Mouse (Mus musculus): Measurements from ENCODE around the gene Pcx.
"Not testable (repeated sequence)": the region's sequence is repeated elsewhere in the genome, so short reads cannot be mapped to it uniquely, and the experiment has no call there.

The Pcx gene

DNA sequence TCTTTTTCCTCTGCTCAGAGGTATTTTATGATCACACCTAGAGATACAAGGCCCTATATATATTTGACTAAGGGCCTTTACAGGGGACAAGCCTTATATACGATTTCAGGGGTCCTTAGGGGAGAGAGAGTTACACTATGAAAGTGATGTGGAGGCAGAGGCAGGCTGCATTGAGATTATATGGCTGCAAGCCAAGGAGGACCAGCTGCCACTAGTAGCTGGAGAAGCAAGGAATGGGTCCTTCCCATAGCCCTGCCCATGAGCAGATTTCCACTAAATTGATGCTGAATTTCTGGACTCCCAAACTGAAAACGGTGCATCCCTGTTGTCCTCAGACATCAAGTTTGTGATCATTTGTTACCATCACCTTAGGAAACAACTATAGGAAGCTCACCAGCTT lies 73.6 kb downstream of the Pcx start:
- DNase-seq (ENCODE audit: low read depth, low spot score): no peak

DNA sequence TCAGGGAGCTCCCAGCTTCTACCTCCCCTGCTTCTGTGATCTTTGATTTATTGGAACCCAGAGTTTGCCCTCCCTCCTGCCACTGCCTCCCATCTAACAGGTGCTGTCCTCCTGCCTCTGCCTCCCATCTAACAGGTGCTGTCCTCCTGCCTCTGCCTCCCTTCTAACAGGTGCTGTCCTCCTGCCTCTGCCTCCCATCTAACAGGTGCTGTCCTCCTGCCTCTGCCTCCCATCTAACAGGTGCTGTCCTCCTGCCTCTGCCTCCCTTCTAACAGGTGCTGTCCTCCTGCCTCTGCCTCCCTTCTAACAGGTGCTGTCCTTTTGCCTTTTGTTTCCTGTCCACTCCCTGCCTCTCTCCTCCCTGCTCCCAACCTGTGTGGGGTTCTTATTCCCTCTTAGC lies 76.5 kb downstream of the Pcx start:
- DNase-seq (ENCODE audit: low read depth, low spot score): not testable (repeated sequence)

DNA sequence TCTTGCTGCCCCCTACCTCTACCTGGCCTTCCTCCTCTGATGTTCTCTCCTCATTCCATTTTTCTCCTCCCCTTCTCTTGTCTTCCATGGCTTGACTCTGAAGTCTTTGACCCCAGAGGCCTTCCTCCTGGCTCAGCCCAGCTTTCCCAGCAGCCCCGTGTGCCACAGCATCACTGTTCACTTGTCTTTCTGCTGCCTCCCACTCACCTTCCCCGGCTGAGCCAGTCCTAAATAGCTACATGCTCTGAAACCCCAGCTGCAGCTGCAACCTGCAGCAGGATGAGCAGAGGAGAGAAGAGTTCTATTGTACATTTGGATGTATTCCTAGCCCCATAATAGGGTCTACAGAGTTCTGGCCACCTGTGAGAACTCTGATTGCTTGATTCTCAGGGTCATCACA lies 77.2 kb downstream of the Pcx start:
- no peak for DNase-seq (ENCODE audit: low read depth, low spot score)

DNA sequence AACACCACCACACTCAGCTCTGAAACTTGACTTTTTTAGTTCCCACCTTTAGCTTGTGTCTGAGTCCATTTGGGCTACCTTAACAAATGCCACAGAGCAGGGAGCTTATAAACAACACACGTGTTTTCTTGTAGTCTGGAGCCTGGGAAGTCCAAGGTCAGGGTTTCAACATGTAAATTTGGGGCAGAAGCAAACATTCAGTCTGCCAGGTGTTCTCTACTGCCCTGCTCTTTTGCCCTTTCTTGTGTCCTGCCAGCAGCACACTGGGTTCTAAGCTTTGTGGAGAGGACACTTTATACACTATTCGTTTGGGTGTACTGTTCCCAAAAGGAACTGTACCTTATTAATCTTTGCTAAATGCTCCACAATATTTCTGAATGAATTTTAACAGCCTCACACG lies 78.2 kb downstream of the Pcx start:
- no peak for DNase-seq (ENCODE audit: low read depth, low spot score)

DNA sequence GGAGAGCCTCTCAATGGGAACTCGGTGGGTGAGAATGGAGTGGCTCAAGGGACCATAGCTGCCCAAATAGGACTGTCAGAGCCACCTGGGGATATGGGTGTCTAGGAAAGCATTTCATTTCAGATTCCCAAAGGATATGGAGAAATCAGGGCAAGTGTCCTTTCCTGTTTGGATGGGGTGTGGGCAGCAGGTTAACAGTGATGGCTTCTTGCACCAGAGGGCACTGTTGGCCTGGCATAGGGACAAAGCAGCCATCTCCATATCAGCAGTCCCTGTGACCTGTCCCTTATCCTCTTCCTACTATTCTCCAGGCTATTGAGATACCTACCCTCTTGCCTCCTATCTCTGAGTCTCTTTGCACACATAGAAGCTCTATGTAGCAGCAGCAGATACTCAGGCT lies 78.8 kb downstream of the Pcx start:
- no peak for DNase-seq (ENCODE audit: low read depth, low spot score)

DNA sequence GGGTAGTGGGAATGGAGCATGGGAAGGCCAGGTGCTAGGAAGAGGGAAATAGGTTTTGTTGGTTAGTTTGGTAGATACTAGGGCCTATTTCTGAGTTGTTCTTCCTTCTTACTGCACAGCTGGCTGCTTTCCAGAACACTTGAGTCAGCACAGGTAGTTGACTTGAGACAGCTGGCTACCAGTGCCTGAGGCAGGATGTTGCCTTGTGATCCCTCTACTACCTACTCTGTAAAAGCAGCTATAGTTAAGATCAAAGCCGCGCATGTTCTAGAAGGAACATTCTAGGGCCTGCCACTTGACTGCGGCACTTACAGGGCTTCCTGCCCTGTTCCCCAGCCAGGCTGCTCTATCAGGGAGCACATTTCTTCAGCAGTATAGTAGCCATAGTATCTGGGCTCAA lies 79.8 kb downstream of the Pcx start:
- DNase-seq (ENCODE audit: low read depth, low spot score): no peak

DNA sequence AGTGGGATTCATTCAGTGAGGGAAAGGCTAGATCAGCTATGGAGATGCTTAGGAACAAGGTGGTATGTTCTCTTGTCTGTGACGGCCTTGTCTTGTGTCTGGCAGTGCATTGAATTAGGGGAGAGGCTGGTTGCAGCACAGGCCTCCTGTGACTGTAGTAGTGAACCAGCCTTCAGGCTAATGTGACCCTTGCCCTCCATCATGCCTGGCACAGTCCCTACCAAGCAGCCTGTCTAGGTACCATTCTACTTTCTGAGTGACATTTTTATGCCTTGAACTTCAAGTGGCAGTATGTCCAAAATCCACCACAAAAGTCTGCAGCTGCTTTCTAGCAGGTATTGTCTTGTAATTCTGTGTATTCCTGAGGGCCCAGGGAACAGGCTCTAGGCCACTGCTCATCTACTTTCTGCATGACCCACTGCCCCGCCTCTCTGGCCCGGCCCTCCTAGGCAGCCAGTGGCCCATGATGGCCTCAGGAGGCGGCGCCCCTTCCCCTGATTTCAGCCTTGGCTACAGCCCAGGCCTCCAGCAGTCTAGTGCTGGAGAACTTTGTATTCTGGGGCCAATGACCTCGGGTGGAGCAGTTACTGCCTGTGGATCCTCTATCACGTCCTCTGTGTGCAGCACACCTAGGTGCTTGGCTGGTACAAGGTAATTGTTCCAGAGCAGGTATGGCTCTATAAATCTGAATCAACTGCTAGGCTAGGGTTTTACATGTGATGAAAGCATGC lies 83.7 kb downstream of the Pcx start:
- no peak for DNase-seq (ENCODE audit: low read depth, low spot score)

DNA sequence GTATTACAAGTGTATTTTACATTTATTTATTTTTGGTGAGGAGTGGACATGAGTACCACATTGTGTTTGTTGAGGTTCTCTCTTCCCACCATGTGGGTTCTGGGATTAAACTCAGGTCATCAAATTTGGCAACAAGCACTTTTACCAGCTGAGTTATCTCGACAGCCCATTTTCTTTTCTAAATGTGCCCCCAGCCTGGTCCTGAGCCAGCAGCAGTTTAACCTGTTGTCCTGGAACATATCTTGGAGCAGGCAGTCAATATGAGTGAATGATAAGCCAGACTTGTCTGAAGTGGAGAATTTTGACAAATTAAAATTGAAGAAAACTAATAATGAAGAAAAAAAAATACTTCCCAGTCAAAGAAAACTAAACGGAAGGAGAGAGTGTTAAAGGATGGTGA lies 85.8 kb downstream of the Pcx start:
- no peak for DNase-seq (ENCODE audit: low read depth, low spot score)

DNA sequence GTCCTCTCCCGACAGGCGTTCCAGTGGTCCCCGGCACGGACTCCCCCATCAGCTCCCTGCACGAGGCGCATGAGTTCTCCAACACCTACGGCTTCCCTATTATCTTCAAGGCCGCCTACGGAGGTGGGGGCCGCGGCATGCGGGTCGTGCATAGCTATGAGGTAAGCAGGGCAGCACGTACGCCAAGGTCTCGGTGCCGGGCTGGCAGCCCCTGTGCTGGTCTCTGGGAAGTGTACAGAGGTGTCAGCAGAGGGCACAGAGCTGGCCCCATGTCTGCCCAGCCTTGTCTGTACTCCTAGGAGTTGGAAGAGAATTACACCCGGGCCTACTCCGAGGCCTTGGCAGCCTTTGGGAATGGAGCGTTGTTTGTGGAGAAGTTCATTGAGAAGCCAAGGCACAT lies 92.2 kb downstream of the Pcx start:
- DNase-seq (ENCODE audit: low read depth, low spot score): no peak

DNA sequence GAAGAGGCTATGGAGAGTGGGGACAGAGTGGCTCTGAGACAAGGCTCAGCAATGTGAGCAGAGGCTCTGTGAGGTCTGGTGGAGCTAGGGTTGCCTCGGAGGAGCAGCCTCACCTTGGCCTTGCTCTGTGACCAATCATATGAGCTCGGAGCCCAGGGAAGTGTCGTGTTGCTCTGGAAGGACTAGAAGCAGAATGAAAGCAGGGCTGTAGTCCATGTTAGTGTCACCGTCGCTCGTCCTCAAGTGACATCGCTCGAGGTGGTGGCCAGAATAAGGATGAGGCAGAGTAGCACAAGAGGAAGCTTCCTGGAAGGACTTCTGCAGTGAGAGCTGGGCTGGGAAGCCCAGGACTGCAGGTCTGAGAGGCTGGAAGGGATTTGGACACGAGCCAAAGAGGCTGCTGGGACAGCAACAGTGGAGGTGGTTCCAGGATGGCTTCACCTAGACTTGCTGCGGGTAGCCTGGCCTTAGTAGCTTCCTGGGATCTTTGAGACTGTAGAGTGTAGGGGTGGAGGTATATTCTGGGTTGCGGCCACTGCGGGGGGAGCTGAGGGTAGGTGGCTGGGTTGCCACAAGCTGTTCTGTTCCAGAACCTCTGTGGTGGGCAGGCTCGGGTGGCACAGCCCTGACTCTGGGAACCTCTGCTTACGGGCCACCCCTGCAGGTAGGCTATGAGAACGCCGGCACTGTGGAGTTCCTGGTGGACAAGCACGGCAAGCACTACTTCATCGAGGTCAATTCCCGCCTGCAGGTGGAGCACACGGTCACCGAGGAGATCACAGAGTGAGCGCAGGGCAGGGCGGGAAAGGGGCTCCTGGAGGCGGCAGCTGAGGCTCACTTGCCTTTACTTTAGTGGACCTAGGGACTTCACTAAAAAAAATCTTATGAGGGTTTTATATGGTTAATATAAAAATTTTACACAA lies 93.8 kb downstream of the Pcx start:
- DNase-seq (ENCODE audit: low read depth, low spot score): peak; percentile 65

DNA sequence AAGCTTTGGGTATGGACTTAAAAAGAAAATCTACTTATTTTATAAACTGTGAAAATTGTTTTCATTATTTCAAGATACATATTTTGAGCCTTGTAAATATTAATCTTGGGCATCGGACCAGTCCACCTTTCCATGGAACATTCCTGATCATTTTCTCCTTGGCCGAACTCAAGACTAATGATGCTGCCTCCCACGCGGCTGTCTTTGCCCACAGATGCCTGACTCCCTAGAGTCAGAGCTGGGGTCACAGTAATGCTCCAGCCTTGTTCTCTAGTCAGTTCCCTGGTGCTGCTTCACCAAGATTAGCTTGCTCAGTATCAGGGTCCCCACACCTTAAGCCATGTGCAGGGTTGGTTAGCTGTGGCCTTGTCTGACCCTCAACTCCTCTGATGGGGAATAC lies 95.4 kb downstream of the Pcx start:
- no peak for DNase-seq (ENCODE audit: low read depth, low spot score)

DNA sequence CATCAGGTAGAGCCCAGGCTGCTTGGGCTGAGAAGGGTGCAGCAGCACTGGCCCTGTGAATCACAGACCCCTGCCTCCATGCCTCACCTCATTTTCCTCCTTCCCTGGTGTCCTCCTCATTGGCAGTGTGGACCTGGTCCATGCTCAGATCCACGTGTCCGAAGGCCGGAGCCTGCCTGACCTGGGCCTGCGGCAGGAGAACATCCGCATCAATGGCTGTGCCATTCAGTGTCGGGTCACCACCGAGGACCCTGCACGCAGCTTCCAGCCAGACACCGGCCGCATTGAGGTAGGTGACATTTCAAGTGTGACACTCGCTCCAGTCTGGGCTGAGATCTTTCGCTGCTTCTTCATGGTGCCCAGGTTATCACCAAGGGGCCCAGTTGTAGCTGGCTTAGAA lies 97.1 kb downstream of the Pcx start:
- DNase-seq (ENCODE audit: low read depth, low spot score): no peak

DNA sequence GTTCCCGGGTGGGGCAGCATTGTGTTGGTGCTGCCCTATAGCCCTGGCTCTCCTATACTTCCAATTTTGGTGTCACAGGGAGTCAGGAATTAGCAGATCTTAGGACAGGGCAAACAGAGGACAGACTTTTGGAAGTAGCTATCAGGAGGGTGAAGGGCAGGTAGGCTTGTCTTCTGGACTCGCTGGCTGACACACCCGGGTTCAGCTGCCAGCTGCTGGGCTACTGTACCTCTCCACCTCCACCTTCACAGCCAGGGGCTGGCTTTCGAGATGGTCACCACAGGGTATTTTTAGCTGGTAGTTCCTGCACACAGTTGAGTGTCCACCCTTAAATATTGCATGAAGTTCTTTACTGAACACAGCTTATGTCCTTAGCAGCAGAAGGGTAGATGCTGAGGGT lies 98.2 kb downstream of the Pcx start:
- DNase-seq (ENCODE audit: low read depth, low spot score): no peak

DNA sequence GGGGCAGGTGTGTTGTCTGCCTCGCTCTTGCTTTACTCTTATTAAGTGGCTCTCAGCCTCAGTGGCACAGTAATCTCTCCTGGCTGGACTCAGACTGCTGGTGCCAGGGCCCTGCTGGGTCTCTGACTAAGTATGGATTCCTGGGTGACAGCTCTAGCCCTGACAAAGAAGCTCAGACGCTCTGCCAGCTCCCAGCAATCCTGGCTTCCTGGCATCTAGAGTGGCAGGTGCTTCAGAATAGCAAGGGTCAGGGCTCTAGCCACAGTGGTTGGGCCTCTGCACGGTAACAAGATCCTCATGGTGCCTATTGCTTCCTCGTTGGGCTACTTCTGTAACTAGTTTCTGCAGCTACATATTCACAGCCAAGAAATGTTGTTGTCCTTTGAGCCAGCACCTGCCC lies 99.8 kb downstream of the Pcx start:
- DNase-seq (ENCODE audit: low read depth, low spot score): no peak

DNA sequence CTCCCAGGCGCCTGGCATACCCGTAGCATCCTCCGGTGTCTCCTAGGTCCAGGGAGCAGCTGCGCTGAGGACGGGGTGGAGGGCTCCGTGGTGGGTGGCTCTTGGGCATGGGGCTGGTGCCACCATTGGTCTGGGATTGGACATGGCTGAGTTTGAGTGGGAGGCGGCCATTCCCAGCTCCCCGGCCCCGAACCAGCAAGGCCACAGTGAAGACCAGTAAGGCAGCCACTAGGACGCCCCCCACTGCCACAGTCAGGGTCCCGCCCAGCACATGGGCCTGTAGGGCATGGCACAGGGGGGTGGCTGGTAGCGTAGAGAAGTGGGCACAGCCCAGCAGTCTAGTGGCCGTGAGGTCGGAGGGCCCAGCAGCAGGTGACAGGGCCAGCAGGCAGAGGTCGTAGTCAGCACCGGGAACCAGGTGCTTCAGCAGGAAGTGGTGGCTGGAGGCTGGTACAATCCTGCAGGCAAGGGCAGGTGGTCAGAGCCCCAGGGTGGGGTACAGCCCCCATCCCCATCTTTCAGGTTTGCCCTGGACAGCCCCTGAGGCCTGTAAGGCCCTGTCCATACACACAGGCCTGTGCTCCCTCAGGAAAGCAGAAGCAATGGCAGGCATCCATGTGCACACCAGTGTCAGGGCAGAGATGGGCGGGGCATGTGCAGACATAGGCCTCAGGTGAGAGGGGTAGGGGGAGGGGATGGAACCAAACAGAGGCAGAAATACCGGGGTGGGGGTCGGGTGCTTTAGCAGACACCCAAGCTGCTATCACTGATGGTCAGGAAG lies 102.1 kb downstream of the Pcx start:
- DNase-seq (ENCODE audit: low read depth, low spot score): no peak

DNA sequence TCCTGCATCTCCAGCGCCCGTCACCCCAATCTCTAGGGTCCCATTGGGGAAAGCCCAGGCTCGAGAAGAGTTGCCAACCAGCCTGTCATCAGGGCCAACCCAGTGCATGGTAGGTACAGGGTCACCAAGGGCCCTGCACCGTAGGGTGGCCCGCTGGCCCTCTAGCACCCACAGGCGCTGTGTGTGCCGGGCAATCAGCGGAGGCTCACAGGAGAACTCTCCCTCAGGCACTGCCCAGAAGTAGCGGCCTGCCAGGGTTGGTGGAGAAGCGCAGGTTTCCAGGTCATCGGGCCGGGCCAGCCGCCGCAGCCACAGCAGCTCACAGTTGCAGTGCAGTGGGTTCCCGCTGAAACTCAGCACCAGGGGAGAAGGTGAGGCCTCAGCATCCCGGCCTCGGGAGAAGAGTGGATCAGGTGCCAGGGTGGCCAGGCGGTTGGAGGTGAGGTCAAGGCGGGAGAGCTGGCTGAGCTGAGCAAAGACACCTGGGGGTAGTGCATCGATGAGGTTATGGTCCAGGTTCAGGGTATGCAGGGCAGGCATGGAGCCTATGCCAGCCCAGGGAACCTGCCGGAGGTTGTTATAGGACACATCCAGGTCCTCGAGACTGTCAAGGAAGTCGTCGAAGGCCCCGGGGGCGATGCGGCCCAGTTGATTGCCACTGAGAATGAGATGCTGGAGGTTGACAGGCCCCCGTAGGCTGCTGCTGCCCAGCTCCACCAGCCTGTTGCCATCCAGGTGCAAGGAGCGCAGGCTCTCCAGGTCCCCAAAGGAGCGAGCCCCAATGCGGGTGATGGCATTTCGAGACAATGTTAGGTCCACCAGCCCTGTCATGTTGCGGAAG lies 103.4 kb downstream of the Pcx start:
- DNase-seq (ENCODE audit: low read depth, low spot score): no peak

DNA sequence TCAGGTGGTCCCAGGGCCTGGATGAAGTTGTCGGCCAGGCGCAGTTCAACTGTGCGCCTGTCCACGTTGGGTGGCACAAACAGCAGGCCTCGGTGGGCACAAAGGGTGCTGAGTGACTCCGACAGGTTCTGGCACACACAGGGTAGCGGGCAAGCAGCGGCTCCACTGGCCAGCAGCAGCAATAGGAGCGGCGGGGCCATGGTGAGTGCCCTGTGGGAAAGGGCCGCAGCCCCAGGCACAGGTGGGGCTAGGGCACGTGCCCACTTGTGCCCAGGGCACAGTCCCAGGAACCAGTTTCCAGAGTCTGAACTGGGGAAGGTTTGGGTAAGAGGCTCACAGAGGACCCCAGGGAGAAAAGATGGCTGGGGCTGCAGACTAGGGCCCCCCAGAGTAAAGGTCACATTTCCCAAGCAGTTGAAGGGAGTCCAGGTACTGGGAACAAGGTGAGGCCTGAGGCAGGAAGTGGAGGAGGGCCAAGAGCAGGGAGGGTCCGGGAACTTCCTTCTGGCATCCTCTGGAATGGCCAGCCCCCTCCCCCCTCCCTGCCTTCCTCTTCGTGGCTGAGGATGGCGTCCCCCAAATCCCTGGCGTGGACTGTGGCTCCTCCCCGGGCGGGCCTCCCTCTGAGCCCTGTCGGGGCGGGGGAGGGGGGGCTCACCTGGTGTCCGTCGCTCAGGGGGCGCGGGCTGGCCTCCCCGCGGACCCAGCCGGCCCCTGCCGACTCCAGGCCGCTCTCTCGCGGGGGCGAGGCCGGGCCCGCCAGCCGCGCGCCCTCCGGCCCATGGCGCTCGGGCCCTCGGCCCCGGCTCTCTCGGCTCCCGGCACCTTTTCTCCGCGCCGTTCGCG lies 104.3 kb downstream of the Pcx start:
- peak; percentile 35 for DNase-seq (ENCODE audit: low read depth, low spot score)

DNA sequence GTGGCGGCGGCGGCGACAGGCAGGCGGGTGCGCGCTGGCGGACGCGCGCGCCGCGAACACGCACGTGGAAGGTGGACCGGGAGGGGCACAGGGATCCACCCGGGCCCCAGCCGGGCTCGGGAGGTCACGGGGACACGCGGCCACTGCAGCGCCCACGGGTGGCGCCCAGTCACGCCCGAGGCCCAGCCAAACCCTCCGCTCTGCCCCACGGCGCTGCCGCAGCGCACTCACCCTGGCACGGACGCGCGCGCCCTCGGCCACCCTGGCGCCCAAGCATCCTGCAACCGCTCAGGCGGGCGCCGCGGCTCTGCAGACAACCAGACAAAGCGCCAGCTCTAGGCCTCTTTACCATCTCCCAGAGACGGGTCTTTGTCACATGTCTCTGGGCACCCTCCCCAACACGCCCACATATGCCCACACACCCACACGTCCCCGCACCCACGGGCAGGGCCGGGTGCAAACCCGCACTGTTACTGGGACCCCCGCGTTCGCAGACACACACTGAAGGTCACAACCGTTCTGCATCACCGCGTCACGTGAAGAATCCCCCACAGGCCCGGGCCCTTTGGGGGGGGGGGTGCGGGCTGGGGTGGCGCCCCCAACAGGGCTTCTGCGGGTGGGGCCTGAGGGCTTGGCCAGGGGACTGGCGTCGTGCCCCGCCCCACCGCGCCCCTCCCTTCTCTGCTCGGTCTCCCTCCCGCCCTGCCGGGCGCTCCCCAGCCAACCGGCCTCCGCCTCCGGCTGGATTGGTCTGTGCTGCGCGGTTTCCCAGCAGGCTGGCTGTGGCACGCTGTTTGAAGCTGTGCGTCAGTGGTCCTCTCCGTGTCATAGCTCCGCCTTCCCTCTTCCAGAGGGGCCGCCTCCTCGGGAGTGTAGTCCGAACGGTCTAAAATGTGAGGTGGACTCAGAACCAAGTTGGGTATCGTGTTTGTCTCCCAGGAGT lies 105.2 kb downstream of the Pcx start, which contains the start of gene Lrfn4:
Gene Lrfn4 (minus strand): TSS at position 517 of the 943 bp plus-strand sequence.
- DNase-seq (ENCODE audit: low read depth, low spot score): peak; percentile 94

DNA sequence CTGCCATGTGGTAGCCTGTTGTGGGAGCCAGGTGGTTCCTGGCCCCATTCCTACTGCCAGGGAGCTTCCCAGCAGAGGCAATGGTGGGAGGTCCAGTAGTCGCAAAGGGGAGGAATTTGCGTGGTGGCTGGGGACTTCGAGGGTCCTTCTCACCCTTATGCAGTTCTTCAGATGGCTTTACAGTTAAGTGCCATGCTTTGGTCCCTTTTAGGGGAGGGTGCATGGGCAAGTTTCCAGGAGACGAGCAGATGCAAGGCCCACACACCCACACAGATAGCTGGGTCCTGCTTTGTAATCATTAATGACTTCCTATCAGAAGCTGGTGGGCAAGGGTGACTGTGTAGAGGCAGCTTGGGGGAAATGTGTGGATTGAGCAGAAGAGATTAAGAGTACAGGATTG lies 106.3 kb downstream of the Pcx start:
- no peak for DNase-seq (ENCODE audit: low read depth, low spot score)
